Mouse (Mus musculus) cerebral cortex, adult 2 months (tissue): ENCODE measurements around the gene Gm8994.

Experiments
- WGBS: fragments of 180-500 bp; shearing (Covaris S2); methylation state at CpG from one replicate; pipeline ENCODE4 v1.1.7; 2018; 5-methylcytosine and 5-hydroxymethylcytosine counted together

Gene Gm8994

GRCm38 (mm10) chr6:136327239-136327638, at the start of gene Gm8994:
Gm8994 (plus strand) TSS chr6:136327539.
- WGBS = 92% methylated on average over 4 of the region's 4 CpGs

- WGBS = 77% methylated on average over 4 of the region's 4 CpGs
Measured at GRCm38 (mm10) chr6:136277685-136278084, 49.7 kb upstream of the Gm8994 start.

- WGBS = 56% methylated on average over 8 of the region's 8 CpGs
Measured at GRCm38 (mm10) chr6:136284565-136284964, 42.8 kb upstream of the Gm8994 start.

GRCm38 (mm10) chr6:136286180-136286579, 41.2 kb upstream of the Gm8994 start:
- WGBS = 46% methylated on average over 11 of the region's 11 CpGs

GRCm38 (mm10) chr6:136286589-136286988, 40.8 kb upstream of the Gm8994 start:
- WGBS = 34% methylated on average over 4 of the region's 4 CpGs

- 94% methylated on average over 3 of the region's 3 CpGs for WGBS
Measured at GRCm38 (mm10) chr6:136291424-136291823, 35.9 kb upstream of the Gm8994 start.

GRCm38 (mm10) chr6:136291951-136292714, 35.2 kb upstream of the Gm8994 start:
- WGBS = 79% methylated on average over 11 of the region's 11 CpGs

- WGBS = 86% methylated on average over 6 of the region's 6 CpGs
Measured at GRCm38 (mm10) chr6:136293700-136294099, 33.6 kb upstream of the Gm8994 start.

- 66% methylated on average over 4 of the region's 4 CpGs for WGBS
Measured at GRCm38 (mm10) chr6:136295821-136296220, 31.5 kb upstream of the Gm8994 start.

- WGBS = 81% methylated on average over 2 of the region's 2 CpGs
Measured at GRCm38 (mm10) chr6:136296251-136296650, 31.1 kb upstream of the Gm8994 start.

GRCm38 (mm10) chr6:136304369-136304988, 22.9 kb upstream of the Gm8994 start:
- WGBS = 46% methylated on average over 11 of the region's 11 CpGs

GRCm38 (mm10) chr6:136309487-136309886, 17.9 kb upstream of the Gm8994 start:
- WGBS = 84% methylated on average over 2 of the region's 2 CpGs

GRCm38 (mm10) chr6:136328416-136328815, 1.1 kb downstream of the Gm8994 start:
- WGBS = 96% methylated on average over 26 of the region's 26 CpGs

- WGBS = 70% methylated on average over 5 of the region's 5 CpGs
Measured at GRCm38 (mm10) chr6:136340669-136341068, 13.3 kb downstream of the Gm8994 start.

GRCm38 (mm10) chr6:136341093-136341492, 13.8 kb downstream of the Gm8994 start:
- WGBS = 75% methylated on average over 1 of the region's 1 CpGs

- 52% methylated on average over 7 of the region's 7 CpGs for WGBS
Measured at GRCm38 (mm10) chr6:136343868-136344267, 16.5 kb downstream of the Gm8994 start.

- 84% methylated on average over 6 of the region's 6 CpGs for WGBS
Measured at GRCm38 (mm10) chr6:136345034-136345433, 17.7 kb downstream of the Gm8994 start.

- 70% methylated on average over 7 of the region's 7 CpGs for WGBS
Measured at GRCm38 (mm10) chr6:136345641-136346040, 18.3 kb downstream of the Gm8994 start.

GRCm38 (mm10) chr6:136347053-136347452, 19.7 kb downstream of the Gm8994 start:
- WGBS = 57% methylated on average over 5 of the region's 5 CpGs

GRCm38 (mm10) chr6:136347631-136348030, 20.3 kb downstream of the Gm8994 start:
- 69% methylated on average over 9 of the region's 9 CpGs for WGBS

GRCm38 (mm10) chr6:136353399-136354184, 26.3 kb downstream of the Gm8994 start:
- WGBS = 25% methylated on average over 11 of the region's 11 CpGs

GRCm38 (mm10) chr6:136358471-136358870, 31.1 kb downstream of the Gm8994 start:
- 59% methylated on average over 5 of the region's 5 CpGs for WGBS
